Mouse (Mus musculus) Muller cell, postnatal 12 days (primary cell): ENCODE measurements at regions not wholly inside any gene's neighbourhood (a gene's known extent, or its start where the extent isn't known, plus 50 kb on each side); places are given as distances from the start of the nearest gene placed in this dataset.

Source experiments
- DNase-seq: peaks from one replicate; pipeline ENCODE4 v3.0.0-alpha.2; 2015; ENCODE audit errors: inconsistent ontology term

- no peak for DNase-seq
Measured at GRCm38 (mm10) chr10:117435734-117436121, 55.9 kb upstream of the Cpsf6 start.

GRCm38 (mm10) chr10:117434871-117435733 lies 55.3 kb upstream of the Cpsf6 start:
- DNase-seq = peak; percentile 90

GRCm38 (mm10) chr10:117434293-117434842 lies 54.6 kb upstream of the Cpsf6 start:
- no peak for DNase-seq

GRCm38 (mm10) chr10:117433547-117434292 lies 53.9 kb upstream of the Cpsf6 start:
- no peak for DNase-seq

- no peak for DNase-seq
Measured at GRCm38 (mm10) chr10:117432871-117433546, 53.2 kb upstream of the Cpsf6 start.

GRCm38 (mm10) chr10:117432415-117432814 lies 52.6 kb upstream of the Cpsf6 start:
- no peak for DNase-seq

- no peak for DNase-seq
Measured at GRCm38 (mm10) chr10:117431850-117432249, 52.0 kb upstream of the Cpsf6 start.

GRCm38 (mm10) chr10:117431086-117431619 lies 51.3 kb upstream of the Cpsf6 start:
- DNase-seq = no peak

GRCm38 (mm10) chr10:117430224-117430884 lies 50.5 kb upstream of the Cpsf6 start:
- DNase-seq = no peak

GRCm38 (mm10) chr10:117429459-117430183 lies 49.8 kb upstream of the Cpsf6 start:
- DNase-seq = no peak
